Mouse (Mus musculus): ENCODE data around the gene Derl2. TPM values are rescaled to one million over a fixed set of nuclear protein-coding genes. Genes with fewer than 3 reads are reported as not detected.

Gene Derl2
- total RNA-seq, 2 experiments from 2014 or later, result 32.2 to 38.4 TPM

DNA sequence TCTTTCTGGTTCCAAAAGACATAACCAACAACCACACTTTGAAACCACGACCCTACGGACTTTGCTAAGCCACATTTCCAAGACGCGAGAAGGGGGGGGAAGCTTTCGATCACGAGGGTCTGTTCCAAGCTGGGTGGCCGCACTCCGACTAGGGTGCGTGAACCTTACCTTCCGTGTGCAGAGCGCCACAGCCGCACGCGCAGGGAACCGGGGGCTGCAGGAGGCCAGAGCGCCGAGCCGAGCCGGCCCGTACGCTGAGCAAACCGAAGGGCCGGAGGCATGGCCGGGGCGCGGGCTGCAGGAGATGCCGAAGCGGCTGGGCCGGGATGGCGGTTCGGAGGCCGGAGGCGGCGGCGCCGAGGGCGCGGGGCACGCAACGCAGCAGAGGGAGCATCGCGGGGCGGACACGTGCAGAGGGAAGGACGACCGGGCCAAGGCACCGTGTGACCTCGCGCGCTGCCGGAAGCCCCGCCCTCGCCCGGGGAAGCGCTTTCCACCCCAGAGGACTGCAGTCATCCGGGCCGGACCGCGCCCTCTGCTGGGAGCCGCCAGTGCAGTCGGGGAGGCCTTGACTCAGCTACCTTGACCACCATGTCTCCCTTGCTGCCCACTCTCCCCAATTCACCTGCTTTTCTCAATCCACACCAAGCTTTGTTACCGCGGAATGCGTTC lies 36.9 kb downstream of the Derl2 start, which contains the start of gene C1qbp:
Gene C1qbp, minus strand, starts transcription at position 470 of the 672 bp plus-strand sequence.
- intact Hi-C loops (cut with DNase I), result loop anchor here (1.0 kb wide), 1 partner anchor 70 kb away; no protein-coding TSS in a partner anchor
- peak; percentile 96 to 98 for DNase-seq

DNA sequence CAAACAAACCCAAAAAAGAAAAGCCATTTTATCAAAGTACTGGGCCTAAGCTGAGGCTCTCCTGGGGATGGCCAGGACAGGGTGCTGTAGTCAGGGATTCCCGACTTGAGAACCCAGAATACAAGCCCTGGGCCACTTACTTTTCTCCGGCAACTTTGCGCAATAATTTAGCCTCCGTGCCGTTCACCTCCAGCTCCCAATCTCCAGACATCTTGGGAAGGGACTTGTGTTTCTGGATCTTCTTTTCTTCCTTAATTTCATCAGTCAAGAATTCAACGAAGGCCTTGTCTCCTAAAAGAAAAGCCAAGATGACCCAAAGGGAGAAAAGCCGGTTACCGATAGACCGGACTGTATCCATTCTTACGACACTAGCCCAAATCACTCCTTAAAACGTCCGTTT lies 37.6 kb downstream of the Derl2 start:
- DNase-seq, result no peak
- intact Hi-C loops (cut with DNase I), result no loop called here

DNA sequence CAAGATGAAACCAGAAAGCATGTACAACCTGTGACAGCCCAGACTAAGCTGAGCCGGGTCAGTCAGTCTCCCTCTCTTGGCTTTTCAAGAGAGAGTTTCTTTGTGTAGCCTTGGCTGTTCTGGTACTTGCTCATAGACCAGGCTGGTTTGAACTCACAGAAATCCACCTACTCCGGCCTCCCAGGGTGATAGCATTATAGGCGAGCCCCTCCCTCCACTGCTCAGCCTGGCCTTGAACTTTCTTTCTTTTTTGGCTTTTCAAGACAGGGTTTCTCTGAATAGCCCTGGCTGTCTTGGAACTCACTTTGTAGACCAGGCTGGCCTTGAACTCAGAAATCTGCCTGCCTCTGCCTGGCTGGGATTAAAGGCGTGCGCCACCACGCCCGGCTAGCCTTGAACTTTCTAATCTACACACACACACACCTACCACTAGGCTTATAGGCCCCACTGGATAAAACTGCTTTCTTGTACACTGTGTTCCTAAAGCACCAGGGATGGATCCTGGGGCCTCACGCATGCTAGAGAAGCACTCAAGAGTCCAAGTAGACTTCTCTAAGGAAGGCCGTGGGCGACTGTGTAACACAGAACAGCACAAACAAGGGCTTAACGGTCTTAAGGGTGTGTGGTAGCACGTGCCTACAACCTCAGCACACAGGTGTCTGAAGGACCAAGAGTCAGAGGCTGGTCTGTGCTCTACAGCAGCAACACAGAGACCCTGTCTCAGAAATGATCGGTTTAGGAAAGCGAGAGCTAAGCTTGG lies 38.7 kb downstream of the Derl2 start:
- DNase-seq, result no peak
- intact Hi-C loops (cut with DNase I), result no loop called here

DNA sequence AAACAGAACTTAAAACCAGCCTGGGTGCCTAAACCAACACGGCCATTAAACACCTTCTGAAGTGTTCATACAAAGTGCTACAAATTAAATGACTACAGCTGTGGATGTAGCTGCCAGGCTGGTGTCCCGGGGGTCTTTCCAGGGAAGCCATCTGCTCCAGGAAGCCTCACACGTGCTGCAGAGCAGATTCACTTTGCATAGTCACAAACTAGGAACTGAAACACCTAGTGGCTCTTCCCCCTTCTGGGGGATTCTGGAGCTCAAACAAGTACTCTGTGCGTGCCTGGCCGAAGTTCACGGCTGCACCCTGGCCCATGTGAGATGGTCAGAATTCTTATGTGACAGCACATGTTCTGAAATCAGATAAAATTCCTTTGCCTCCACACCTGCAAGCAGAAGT lies 39.4 kb downstream of the Derl2 start:
- DNase-seq, result no peak
- intact Hi-C loops (cut with DNase I), result no loop called here

DNA sequence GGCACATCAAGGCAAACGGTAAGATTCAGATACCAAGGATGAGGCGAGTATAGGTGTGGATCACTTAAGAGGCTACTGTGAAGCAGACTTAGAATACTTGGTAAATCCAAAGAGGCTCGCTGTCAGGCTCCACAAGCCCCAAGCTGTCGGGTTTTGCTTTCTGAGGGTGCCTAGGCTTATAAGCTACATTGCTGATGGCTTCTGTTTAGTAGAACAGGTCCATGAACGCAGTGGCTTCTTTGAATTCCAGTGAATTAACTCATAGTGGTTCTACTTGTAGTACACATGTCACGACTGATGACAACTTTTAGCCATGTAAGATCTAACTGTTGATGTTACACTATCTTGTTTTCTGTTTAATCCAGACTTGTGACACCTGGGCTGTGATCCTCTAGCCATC lies 42.3 kb downstream of the Derl2 start:
- intact Hi-C loops (cut with DNase I), result no loop called here

DNA sequence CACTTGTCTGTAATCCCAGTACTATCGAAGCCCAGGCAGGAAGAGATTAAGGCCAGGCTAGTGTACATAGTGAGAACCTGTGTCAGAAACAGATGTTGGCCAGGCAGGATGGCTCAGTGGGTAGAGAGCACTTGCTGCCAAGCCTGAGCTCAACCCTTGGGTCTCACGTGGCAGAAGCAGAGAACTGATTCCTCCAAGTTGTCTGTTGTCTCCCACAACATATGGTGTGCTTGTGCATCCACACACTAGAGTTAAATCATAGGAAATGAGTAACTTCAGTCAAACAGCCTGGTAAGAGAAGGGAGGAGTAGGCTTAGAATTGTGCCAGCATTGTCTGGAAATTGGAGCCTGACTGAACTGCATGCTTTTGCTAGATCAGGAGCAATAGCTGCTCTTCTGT lies 44.4 kb downstream of the Derl2 start:
- DNase-seq, result no peak
- intact Hi-C loops (cut with DNase I), result no loop called here

More for the DNA sequence above, 42.3 kb downstream of the Derl2 start:
- no peak for DNase-seq

DNA sequence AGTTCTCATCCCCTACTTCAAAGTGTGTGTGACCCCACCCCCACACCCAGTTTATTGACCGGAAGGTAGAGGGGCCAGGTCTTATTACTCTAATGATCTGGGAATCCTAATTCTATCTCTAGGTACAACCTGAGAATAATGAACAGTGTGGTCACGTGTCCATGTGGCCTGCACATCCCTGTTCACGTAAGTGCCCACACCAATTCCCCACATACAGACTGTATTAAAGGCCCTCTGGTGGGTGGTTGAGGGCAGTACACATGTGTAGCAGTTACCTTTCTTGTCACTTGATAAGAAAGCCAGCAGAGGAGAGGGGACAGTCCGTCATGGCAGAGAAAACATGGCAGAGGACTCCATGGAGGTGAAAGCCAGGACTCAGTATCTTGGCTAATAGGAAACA lies 45.7 kb downstream of the Derl2 start:
- intact Hi-C loops (cut with DNase I), result no loop called here
- DNase-seq, result no peak

DNA sequence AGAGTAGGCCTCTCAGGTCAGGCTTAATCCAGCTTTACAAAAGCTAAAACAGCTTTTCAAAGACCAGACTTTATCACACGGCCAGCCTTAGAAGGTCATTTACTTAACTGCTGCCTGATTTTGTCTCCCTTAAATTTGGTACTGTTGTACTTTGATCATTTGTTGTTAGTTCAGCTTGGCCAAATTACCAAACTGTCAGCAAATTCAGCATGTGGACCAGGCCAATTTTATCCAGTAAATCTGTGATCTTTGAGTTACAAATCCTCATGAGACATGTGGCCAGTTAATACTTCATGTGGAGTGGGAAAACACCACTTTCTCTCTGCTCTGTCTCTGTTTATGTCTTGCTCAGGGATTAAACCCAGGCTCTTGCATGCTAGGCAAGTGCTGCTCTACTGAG lies 47.1 kb downstream of the Derl2 start:
- DNase-seq, result no peak
- intact Hi-C loops (cut with DNase I), result no loop called here

DNA sequence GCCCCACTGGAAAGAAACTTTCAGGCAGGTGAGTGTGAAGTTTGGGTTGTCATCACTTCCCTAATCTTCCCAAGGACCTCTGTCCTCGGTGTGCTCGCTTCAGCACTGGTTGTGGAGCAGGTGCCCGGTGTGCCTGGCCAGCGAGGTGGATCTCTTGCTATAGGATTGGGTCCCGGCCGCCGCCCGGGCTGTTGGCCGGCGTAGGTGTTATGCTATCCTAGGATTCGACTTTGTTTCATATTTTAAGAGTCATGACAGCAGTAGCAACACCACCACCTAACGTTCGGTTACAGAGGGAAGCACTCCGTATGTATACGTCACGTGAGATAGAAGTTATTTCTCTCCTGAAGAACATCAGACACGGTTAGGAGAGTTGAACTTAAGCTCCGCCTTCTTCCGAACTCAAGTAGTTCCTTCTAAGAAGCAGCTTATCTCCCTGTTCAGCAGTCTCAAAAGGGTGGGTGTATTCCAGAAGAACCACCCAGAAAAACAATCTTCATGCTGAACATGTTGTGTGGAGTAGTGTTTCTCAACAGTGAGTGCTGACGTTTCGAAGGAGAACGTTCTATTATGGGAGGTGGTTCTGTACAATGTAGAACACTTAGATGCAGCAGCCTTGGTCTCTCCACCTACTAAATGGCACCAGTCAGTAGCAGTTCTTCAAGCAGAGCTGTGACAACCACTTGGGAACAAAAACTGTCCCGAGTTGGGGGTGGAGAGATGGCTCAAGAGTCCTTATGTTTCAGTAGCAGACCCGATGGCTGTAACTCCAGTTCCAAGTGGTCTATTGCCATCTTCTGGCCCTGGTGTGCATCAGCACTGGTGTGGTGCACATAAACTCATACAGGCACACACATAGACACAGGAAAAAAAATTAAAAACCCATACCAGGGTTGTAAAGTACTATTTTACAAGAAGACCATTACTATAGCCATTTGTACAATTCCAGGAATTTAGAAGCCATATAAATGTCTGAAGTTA lies 48.8 kb downstream of the Derl2 start:
- no peak for DNase-seq
- intact Hi-C loops (cut with DNase I), result no loop called here

DNA sequence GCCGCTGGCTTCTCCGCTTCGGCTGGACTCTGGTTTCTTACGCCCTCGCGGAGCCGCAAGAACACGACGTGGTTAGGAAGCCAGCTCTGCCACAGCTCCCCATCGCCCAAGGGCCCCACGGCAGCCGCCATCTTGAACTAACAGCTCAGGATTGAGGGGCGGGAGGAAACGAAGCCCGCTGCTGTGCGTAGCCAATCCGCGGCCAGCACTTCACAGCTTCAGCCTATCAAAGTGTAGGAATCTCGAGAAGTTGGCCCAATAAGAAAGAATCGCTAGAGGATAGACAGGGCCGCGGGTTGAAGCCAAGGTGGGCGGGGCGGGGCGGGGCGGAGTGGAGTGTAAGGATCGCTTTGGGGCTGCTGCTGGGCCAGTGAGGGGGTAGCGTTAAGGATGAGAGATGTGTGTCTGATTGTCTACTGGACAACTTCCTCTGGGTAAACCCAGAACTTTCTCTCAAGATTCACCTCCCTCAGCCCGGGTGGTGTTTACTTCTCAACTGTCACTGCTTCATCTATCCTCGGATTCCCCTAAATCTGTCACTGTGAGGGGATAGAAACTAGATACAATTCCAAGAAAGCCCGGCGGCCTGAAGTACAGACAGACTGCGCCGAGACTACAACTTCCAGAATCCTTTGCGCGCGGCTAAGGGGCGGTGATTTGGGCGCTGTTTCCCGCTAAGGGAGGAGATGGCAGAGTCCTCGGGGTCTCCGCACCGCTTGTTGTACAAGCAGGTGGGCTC lies 49.7 kb downstream of the Derl2 start, which contains the start of the genes Nup88 and Rpain:
Gene Nup88, minus strand, starts transcription at position 153 of the 739 bp plus-strand sequence.
Gene Rpain, plus strand, starts transcription at position 393 of the 739 bp plus-strand sequence.
- intact Hi-C loops (cut with DNase I), result no loop called here
- peak; percentile 87 to 89 for DNase-seq

DNA sequence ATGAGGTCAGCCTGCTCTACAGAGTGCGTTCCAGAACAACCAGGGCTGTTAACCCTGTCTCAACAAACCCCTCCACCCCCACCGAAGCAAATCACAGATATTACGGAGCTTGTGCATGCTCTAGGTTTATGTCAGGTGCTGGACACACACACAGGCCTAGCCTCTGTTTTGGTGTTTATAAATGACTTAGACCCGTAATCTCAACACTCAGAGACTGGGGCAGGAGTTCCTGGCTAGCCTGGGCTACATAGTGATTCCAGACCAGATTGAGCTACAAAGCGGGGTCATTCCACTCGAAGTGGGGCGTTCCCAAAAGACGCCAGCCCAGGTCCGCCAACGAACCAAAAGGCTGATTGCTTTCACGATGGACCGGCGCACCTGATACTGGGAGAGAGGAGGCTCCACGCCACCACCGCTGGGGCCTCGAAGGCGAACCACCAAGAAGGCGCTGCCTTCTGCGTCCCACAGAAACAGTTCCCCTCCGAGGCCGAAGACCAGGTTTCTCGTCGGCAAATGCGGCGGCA lies 50.3 kb downstream of the Derl2 start:
- intact Hi-C loops (cut with DNase I), result no loop called here
- DNase-seq, result no peak

DNA sequence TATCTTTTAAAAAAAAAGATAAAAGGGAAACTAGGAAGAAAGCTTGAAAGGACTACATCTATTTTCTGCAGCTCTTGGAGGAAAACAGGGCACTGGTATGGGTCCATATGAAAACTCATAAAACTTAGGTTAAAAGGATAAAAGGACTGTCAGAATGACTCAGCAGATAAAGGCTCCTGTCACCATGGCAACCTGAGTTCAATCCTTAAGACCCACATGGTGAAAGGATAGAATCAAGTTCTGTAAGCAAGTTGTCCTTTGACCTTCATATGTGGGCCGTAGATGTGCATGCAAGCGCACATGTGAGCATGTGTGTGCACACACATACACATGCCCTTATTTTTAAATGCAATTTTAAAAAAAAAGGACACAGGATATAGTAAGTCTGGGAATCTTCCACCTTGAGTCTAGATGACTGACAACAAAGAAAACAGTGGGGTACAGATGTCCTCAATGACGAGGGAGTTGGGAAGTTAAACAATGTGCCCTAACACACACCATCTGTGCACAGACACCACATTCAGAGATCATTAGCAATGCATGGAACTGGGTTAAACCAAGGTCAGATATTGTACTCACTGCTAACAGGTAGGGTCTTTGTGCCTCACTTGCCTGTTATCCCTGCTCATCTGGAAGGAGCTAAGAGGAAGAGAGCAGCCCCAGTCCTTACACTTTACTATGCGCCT lies 55.3 kb downstream of the Derl2 start:
- no peak for DNase-seq
- intact Hi-C loops (cut with DNase I), result no loop called here

DNA sequence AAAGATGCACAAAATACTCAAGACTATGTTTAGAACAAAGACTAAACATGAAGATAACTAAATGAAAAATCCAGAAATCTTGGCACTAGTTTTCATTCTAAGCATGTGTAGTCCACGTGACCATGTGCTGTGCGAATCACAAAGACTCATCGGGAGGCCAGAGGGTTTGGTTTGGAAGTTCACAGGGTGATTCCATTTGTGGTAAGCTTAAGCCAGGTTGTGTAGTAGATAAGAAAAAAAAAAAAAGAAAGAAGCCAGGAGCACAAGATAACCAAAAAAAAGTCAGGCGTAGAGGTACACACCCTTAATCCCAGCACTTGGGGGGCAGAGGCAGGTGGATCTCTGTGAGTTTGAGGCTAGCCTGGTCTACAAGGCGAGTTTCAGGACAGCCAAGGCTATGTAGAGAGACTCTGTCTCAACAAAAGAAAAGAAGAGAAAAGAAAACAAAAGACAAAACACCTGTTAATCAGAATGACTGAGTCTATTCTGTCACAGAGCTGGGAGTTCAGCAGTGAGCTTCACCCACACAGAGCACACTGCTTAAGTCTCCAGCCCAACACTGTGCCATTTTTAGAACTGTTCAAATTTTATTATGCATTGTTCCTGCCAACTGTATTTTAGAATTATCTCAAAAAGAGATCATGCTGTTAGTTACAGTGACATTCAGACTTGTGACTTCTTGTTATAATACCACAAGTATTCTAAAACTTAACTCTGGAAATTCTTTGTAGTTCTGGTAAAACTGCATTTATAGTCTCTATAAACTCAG lies 58.7 kb downstream of the Derl2 start:
- intact Hi-C loops (cut with DNase I), result no loop called here
- no peak for DNase-seq

Other genes with a start within 250 kb of the Derl2 start
- under 1 TPM; 0.47 to 0.89 TPM for gene Scimp, start 207.3 kb downstream of the Derl2 start, total RNA-seq (2021)
- gene Rabep1, start 175.1 kb downstream of the Derl2 start, total RNA-seq (2021), result 10 to 100 TPM; 35.9 to 36.5 TPM
- 10 to 100 TPM; 44.5 to 50.8 TPM for gene Nup88, start 49.9 kb downstream of the Derl2 start, total RNA-seq (2021)
- 10 to 100 TPM; 16.8 to 18.4 TPM for gene Rpain, start 49.6 kb downstream of the Derl2 start, total RNA-seq (2021)
- gene C1qbp, start 36.8 kb downstream of the Derl2 start, total RNA-seq (2021), result 100 to 1,000 TPM; 226 to 228 TPM
- gene Dhx33, start 15.4 kb downstream of the Derl2 start, total RNA-seq (2021), result 10 to 100 TPM; 10.6 to 10.7 TPM
- 1 to 10 TPM; 6.5 to 6.9 TPM for gene Mis12, start 230 bp downstream of the Derl2 start, total RNA-seq (2021)
- under 1 TPM; 0.22 to 0.44 TPM for gene 6330403K07Rik, start 13.7 kb upstream of the Derl2 start, total RNA-seq (2021)
- under 1 TPM; 0.92 to 1.00 TPM for gene Nlrp1a, start 124.9 kb upstream of the Derl2 start, total RNA-seq (2021)
- under 1 TPM in 1 of 2 experiments, not detected in 1; 0.17 TPM for gene Nlrp1b, start 210.9 kb upstream of the Derl2 start, total RNA-seq (2021)

All from heart, postnatal 36 days (tissue).